Mouse (Mus musculus): Measurements from ENCODE around the gene Clec2d. TPM values are rescaled to one million over a fixed set of nuclear protein-coding genes. Genes with fewer than 3 reads are reported as not detected.
"Not testable (repeated sequence)": the region's sequence is repeated elsewhere in the genome, so short reads cannot be mapped to it uniquely, and the experiment has no call there.

Clec2d gene
- total and polyA plus RNA-seq, 2 experiments: 141 to 532 TPM

GRCm38 (mm10) chr6:129175612-129176011 lies 4.8 kb upstream of the Clec2d start:
- Histone ChIP-seq H3K4me1 (ENCODE audit: control insufficient read depth, insufficient read depth, low read length) (peaks cover 20% of the 10 kb centered on the region), H3K9ac (ENCODE audit: low read depth, low read length) (no peak overlapping the region), H3K36me3 (ENCODE audit: control insufficient read depth, insufficient read depth, low read length) (no peaks in the 10 kb centered on the region), H3K4me3 (ENCODE audit: insufficient read depth, low read depth, low read length) (no peak overlapping the region), H3K27ac (replicated peaks; ENCODE audit: insufficient read depth, low read depth, low read length) (peak overlapping the region; percentile 99), H3K27me3 (ENCODE audit: control insufficient read depth, insufficient read depth, low read length) (no peaks in the 10 kb centered on the region), H3K79me2 (ENCODE audit: control insufficient read depth, insufficient read depth, low read length) (0 out of 2 replicates have a peak, but pooled peaks cover 1% of the 10 kb centered on the region)
- TF ChIP-seq POLR2A (IDR thresholded peaks at IDR 0.05; ENCODE audit: extremely low read depth, insufficient read depth, low read length): no peak
- no peak for TF ChIP-seq CTCF (IDR thresholded peaks at IDR 0.05; ENCODE audit: low read depth, low read length)
- DNase-seq (ENCODE audit: extremely low read depth, low read depth, low spot score): peak; percentile 100

GRCm38 (mm10) chr6:129176621-129177020 lies 3.8 kb upstream of the Clec2d start:
- WGBS: 23% methylated on average over 1 of the region's 1 CpGs
- Histone ChIP-seq H3K79me2 (ENCODE audit: control insufficient read depth, insufficient read depth, low read length) (peaks cover 6% of the 10 kb centered on the region; the same call in 1 of the 2 replicates), H3K36me3 (ENCODE audit: control insufficient read depth, insufficient read depth, low read length) (peaks cover 1% of the 10 kb centered on the region), H3K27me3 (ENCODE audit: control insufficient read depth, insufficient read depth, low read length) (no peaks in the 10 kb centered on the region), H3K4me1 (ENCODE audit: control insufficient read depth, insufficient read depth, low read length) (peaks cover 19% of the 10 kb centered on the region), H3K9ac (ENCODE audit: low read depth, low read length) (no peak overlapping the region), H3K4me3 (ENCODE audit: insufficient read depth, low read depth, low read length) (no peak overlapping the region), H3K27ac (replicated peaks; ENCODE audit: insufficient read depth, low read depth, low read length) (no peak overlapping the region)
- TF ChIP-seq POLR2A (IDR thresholded peaks at IDR 0.05; ENCODE audit: extremely low read depth, insufficient read depth, low read length) (no peak), CTCF (IDR thresholded peaks at IDR 0.05; ENCODE audit: low read depth, low read length) (no peak)
- DNase-seq (ENCODE audit: extremely low read depth, low read depth, low spot score): peak; percentile 96

GRCm38 (mm10) chr6:129179281-129179680 lies 1.1 kb upstream of the Clec2d start:
- Histone ChIP-seq H3K27me3 (ENCODE audit: control insufficient read depth, insufficient read depth, low read length) (no peaks in the 10 kb centered on the region), H3K4me3 (ENCODE audit: insufficient read depth, low read depth, low read length) (no peak overlapping the region), H3K79me2 (ENCODE audit: control insufficient read depth, insufficient read depth, low read length) (peaks cover 12% of the 10 kb centered on the region), H3K27ac (replicated peaks; ENCODE audit: insufficient read depth, low read depth, low read length) (peak overlapping the region; percentile 90), H3K9ac (ENCODE audit: low read depth, low read length) (no peak overlapping the region), H3K36me3 (ENCODE audit: control insufficient read depth, insufficient read depth, low read length) (peaks cover 22% of the 10 kb centered on the region), H3K4me1 (ENCODE audit: control insufficient read depth, insufficient read depth, low read length) (peaks cover 18% of the 10 kb centered on the region)
- TF ChIP-seq POLR2A (IDR thresholded peaks at IDR 0.05; ENCODE audit: extremely low read depth, insufficient read depth, low read length) (no peak), CTCF (IDR thresholded peaks at IDR 0.05; ENCODE audit: low read depth, low read length) (no peak)
- WGBS: 43% methylated on average over 2 of the region's 2 CpGs
- peak; percentile 43 for DNase-seq (ENCODE audit: extremely low read depth, low read depth, low spot score)

GRCm38 (mm10) chr6:129179831-129180230 lies 584 bp upstream of the Clec2d start:
- DNase-seq (ENCODE audit: extremely low read depth, low read depth, low spot score): peak; percentile 24
- H3K27me3 ChIP-seq (ENCODE audit: control insufficient read depth, insufficient read depth, low read length); H3K9ac ChIP-seq (ENCODE audit: low read depth, low read length); H3K4me3 ChIP-seq (ENCODE audit: insufficient read depth, low read depth, low read length): not testable (repeated sequence)
- peak overlapping the region; percentile 90 for H3K27ac ChIP-seq (replicated peaks; ENCODE audit: insufficient read depth, low read depth, low read length)
- H3K79me2 ChIP-seq (ENCODE audit: control insufficient read depth, insufficient read depth, low read length): peaks cover 12% of the 10 kb centered on the region
- H3K4me1 ChIP-seq (ENCODE audit: control insufficient read depth, insufficient read depth, low read length): peaks cover 18% of the 10 kb centered on the region
- peaks cover 28% of the 10 kb centered on the region for H3K36me3 ChIP-seq (ENCODE audit: control insufficient read depth, insufficient read depth, low read length)
- 33% methylated on average over 1 of the region's 1 CpGs for WGBS

GRCm38 (mm10) chr6:129181249-129181648 lies 834 bp downstream of the Clec2d start:
- peaks cover 42% of the 10 kb centered on the region for H3K36me3 ChIP-seq (ENCODE audit: control insufficient read depth, insufficient read depth, low read length)
- peak overlapping the region; percentile 97 for H3K27ac ChIP-seq (replicated peaks; ENCODE audit: insufficient read depth, low read depth, low read length)
- 0% methylated on average over 1 of the region's 1 CpGs for WGBS
- H3K4me1 ChIP-seq (ENCODE audit: control insufficient read depth, insufficient read depth, low read length): peaks cover 15% of the 10 kb centered on the region
- no peak for DNase-seq (ENCODE audit: extremely low read depth, low read depth, low spot score)
- no peaks in the 10 kb centered on the region for H3K27me3 ChIP-seq (ENCODE audit: control insufficient read depth, insufficient read depth, low read length)
- peaks cover 12% of the 10 kb centered on the region for H3K79me2 ChIP-seq (ENCODE audit: control insufficient read depth, insufficient read depth, low read length)
- peak overlapping the region; percentile 99 for H3K9ac ChIP-seq (ENCODE audit: low read depth, low read length)
- peak overlapping the region; percentile 96 for H3K4me3 ChIP-seq (ENCODE audit: insufficient read depth, low read depth, low read length)
- no peak for TF ChIP-seq POLR2A (IDR thresholded peaks at IDR 0.05; ENCODE audit: extremely low read depth, insufficient read depth, low read length)
- TF ChIP-seq CTCF (IDR thresholded peaks at IDR 0.05; ENCODE audit: low read depth, low read length): peak; percentile 28; the same call in 1 of the 2 replicates

GRCm38 (mm10) chr6:129181683-129182082 lies 1.3 kb downstream of the Clec2d start:
- Histone ChIP-seq H3K36me3 (ENCODE audit: control insufficient read depth, insufficient read depth, low read length) (peaks cover 46% of the 10 kb centered on the region), H3K79me2 (ENCODE audit: control insufficient read depth, insufficient read depth, low read length) (peaks cover 12% of the 10 kb centered on the region), H3K9ac (ENCODE audit: low read depth, low read length) (peak overlapping the region; percentile 99), H3K27ac (replicated peaks; ENCODE audit: insufficient read depth, low read depth, low read length) (peak overlapping the region; percentile 96), H3K4me1 (ENCODE audit: control insufficient read depth, insufficient read depth, low read length) (peaks cover 15% of the 10 kb centered on the region), H3K27me3 (ENCODE audit: control insufficient read depth, insufficient read depth, low read length) (no peaks in the 10 kb centered on the region), H3K4me3 (ENCODE audit: insufficient read depth, low read depth, low read length) (peak overlapping the region; percentile 96)
- peak; percentile 63 for DNase-seq (ENCODE audit: extremely low read depth, low read depth, low spot score)
- TF ChIP-seq CTCF (IDR thresholded peaks at IDR 0.05; ENCODE audit: low read depth, low read length) (no peak), POLR2A (IDR thresholded peaks at IDR 0.05; ENCODE audit: extremely low read depth, insufficient read depth, low read length) (peak; percentile 57; the same call in 1 of the 2 replicates)

Measured in liver, adult 2 months (tissue).